Mouse (Mus musculus) ovary, postnatal 14 days (tissue): Measurements from ENCODE around the gene Srsf6.

Experiments
- DNase-seq: peaks from one replicate; pipeline ENCODE4 v3.0.0; 2022; ENCODE audit warnings: low spot score

Srsf6 gene

GRCm38 (mm10) chr2:162932706-162933105, 1.4 kb downstream of the Srsf6 start:
- DNase-seq = no peak

- no peak for DNase-seq
These were observed 3.1 kb downstream of the Srsf6 start for GRCm38 (mm10) chr2:162934421-162934820.

GRCm38 (mm10) chr2:162935700-162936099, 4.4 kb downstream of the Srsf6 start:
- DNase-seq = no peak

DNA sequence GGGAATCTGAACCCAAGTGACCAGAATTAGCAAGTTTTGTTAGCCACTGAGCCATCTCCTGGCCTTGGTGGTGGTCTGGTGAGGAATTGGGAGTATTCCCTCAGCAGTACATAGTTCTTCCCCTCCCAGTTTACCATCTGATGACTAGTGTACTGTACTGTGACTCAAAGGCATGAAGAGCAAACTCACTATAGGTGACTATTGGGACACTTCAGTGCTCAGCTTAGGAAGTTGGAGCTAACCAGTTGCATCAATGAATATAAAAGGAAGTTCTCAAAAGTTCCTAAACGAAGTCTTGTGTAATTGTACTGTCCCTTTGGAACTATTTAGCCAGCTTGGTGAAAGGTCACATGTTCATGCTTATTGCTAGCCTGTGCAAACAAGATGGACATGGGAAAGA, 8.2 kb downstream of the Srsf6 start:
- DNase-seq = no peak

DNA sequence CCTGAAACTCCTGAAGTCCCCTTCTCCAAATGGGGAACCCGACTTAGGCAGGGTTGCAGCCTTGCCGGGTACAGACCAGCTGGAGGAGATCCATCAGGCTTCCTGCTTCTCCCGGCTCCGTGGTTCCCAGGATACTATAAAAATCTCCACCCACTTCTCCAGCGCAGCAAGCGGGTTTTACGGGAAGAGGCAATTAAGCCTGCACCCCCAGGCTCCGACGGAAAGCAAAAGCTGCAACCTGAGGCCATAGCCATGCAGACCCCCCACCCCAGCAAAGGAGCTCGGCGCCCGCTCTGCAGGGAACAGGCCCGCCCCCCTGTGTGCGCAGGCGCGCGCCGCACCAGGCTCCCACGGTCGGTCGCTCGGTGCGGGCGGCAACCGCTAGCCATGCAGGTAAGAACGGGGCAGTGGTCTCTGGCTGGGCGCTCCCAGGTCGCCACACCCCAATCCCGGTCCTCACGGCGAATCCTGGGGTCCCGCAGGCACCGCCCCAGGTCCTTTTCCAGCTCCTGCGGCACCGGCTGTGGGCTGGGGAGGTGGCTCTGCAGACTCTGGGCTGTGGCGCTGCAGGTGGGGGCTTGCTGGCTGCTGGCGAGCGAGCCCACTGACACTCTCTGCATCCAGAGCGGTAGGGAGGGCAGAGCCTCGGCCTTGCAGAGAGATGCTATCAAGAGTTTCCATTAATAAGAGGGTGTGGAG, 12.0 kb downstream of the Srsf6 start, which contains the start of gene L3mbtl1:
L3mbtl1 (plus strand) TSS at position 325 of the 699 bp plus-strand sequence.
- DNase-seq = no peak

GRCm38 (mm10) chr2:162943931-162944330, 12.6 kb downstream of the Srsf6 start:
- DNase-seq = no peak

GRCm38 (mm10) chr2:162946964-162947363, 15.6 kb downstream of the Srsf6 start:
- DNase-seq = no peak

GRCm38 (mm10) chr2:162947736-162948135, 16.4 kb downstream of the Srsf6 start:
- DNase-seq = no peak

DNA sequence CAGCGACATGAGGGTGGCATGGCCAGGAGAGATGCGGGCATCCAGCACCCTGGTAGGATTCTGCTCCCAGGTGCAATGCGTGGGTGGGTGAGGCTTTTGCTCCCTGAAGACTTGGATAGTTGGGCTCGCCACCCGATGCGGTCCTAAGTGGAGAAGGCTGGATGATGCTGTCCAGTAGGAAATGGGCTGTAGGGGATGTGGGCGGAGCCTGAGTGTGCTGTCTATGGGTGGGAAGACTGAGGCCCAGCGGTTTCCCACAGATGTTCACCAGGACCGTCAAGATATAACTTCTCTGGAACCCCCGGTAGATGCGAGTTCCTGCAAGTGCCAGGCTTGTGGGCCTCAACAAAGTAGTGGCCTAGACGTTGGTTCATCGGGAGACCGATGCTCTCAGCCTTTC, 16.9 kb downstream of the Srsf6 start:
- DNase-seq = no peak

- no peak for DNase-seq
These were observed 19.4 kb downstream of the Srsf6 start for GRCm38 (mm10) chr2:162950776-162951175.

GRCm38 (mm10) chr2:162956843-162957242, 25.5 kb downstream of the Srsf6 start:
- no peak for DNase-seq

DNA sequence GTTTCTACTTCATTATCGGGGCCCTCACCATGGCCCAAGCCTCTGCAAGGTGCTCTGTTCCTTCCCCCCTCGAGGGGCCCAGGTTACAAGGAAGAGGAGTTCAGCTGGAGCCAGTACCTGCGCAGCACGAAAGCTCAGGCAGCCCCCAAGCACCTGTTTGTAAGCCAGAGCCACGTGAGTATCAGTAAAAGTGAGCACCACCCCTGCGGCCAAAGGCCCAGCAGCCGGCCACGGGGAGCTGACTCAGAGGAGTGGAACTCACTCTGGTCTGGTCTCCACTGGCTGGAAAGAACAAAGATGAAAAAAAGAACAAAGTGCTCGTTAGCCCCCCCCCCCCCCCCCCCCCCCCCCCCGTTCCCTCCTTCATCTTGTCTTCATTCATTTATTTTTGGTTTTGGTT, 30.0 kb downstream of the Srsf6 start:
- DNase-seq = no peak

DNA sequence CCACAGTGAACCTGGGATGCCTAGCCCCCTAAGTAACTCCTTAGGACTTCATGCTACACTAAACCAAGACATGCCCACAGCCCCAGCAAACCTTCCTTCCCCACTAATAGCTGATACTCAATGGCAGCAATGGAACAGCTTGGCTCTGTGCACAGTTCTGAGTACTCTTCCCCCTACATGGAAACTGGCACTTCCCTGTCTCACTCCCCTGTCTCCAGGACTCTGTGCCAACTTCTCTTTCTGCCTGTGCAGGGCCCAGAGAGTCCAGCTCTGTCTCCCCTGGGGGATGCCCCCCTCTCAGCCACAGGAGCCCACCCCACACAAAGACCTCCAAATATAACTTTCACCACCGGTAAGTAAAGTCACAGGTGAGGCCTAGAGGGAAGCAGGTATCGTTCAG, 35.4 kb downstream of the Srsf6 start:
- DNase-seq = no peak

DNA sequence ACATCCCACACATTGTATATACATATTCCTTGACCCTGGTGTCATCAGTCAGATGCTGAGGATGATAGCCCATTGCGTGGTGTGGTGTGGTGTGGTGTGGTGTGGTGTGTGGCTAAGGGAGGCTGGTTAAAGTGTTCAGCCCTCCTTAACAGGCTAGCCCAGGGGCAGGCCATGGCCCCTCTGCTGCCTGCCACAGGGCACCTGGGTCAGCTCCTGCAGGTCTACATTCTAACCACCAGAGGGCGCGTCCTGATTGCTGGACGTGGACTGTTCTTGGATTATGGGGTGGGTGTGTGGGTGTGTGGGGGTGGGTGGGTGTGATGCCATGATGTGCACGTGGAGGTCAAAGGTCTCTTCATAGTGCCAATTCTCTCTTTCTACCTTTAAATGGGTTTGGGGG, 37.0 kb downstream of the Srsf6 start:
- DNase-seq = peak; percentile 32

DNA sequence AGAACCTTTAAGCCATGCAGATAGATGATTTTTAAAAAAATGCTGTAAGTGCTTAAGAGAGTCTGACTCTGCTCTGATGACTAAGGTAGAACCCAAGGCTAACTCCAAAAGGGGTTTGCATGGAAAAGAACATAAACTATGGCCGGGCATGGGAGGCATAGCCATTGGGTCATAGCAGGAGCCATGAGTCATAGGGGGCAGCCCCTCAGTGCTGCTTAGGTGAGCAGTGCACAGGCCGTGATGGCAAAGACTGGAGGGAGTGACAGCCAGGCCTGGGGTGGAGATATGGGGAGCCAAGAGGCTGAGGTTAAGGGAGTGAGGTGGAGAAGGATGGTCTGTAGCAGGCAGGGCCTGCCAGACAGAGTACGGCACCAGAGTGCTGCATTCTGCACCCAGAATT, 37.8 kb downstream of the Srsf6 start:
- DNase-seq = no peak

GRCm38 (mm10) chr2:162970896-162971295, 39.6 kb downstream of the Srsf6 start:
- no peak for DNase-seq

DNA sequence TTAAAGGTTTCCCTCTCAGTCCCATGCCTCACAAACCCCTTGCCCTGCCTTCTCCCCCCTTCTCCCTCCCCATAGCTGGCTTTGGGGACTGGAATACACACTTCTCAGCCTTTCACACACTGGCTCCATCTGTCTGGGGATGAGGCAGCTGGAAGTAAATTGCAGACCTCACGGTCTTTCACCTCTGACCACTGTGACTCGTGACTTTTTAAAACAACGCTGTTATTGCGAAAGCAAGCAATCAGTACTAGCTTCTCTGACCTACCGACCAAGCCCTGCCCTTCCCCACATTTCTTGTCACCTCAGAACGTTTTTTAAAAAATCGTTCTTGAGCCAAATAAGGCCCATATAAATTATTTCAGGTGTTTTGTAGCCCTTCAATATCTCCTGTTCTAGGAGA, 41.4 kb downstream of the Srsf6 start:
- DNase-seq = no peak

GRCm38 (mm10) chr2:162973206-162973605, 41.9 kb downstream of the Srsf6 start:
- no peak for DNase-seq

DNA sequence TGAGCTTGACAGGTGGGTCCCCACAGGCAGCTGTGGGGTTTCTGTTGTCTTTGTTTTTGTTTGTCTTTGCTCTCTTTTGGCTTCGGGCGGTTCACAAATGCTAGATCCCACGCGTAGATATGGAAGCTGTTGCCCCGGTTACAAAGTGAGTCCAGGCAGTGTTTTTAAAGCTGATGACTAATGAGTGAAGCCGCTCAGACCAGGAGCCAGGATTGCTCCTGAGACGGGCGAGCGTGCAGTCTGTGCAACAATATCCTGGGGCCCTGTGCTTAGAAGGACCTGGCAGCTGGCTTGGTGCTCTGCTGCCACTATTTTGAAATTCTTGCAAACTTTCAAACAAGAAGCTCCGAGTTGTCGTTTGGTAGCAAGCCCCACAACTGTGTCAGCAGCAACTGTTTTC, 42.3 kb downstream of the Srsf6 start:
- DNase-seq = no peak

DNA sequence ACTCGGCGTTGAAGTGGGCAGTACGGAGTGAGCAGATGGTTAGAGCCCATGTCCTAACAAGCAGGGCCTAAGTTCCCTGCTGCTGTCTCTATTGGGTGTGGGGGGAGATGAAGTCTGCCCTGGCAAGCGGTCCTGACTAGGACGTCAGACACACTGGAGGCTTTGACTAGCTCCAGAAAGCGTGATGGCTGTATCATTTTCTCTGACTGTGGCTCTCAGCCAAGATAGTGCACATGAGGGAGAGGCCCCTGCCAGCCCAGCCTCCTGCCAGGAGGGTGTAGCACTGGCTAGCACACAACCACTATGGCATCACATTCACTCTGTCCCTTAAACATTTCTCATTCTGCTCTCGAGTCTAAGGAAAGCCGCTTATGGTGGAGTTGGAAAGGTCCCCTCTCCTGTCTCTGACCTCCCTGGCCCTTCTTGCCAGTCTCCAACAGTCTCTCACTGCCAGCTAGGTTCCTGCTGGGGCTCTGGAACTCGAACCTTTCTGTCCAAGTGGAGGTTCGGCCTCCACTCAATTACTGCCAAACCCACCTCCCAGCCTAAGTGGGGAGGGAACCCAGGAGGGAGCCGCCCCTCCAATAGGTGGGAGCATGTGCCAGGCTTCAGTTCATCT, 43.9 kb downstream of the Srsf6 start:
- no peak for DNase-seq

- DNase-seq = no peak
These were observed 44.7 kb downstream of the Srsf6 start for GRCm38 (mm10) chr2:162976001-162976400.

DNA sequence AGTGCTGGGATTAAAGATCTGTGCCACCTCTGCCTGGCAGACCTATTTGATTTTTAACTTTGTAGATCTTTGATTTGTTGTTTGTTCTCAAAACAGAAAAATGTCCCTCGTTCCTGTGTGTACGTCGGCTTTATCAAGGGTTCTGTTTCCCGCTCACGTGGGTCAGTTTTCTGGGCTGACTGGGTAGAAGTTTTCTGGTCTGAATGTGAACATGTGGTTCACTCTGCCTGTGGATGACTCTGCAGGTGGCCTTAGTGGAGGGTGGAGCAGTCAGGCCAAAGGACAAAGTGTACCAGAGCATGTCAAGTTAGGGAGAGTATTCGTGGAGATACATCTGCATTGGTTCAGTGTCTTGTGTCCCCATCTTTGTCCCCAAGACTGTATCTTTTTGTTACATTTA, 53.1 kb downstream of the Srsf6 start:
- no peak for DNase-seq

DNA sequence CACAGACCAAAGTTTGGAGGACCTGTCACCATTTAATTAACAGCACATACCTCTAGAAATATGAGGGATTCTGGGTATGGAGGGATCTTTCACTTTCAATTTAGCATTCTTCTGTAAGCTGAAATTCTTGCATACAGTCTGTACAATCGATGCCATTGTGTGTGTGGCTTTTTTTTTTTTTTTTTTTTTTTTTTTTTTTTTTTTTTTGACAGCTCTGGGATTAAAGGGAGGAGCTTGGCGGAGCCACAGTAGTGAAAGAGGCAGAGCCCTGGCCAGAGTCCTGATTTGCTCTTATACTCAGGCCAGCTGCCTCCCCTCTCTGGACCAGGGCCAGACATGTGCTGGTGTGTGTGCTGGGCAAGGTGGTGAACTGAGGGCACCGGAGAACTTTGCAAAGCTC, 54.6 kb downstream of the Srsf6 start:
- peak; percentile 43 for DNase-seq
